Mouse (Mus musculus): Measurements from ENCODE around the gene Hpdl. TPM values are rescaled to one million over a fixed set of nuclear protein-coding genes. Genes with fewer than 3 reads are reported as not detected.

The Hpdl gene
- total RNA-seq (2023): not detected

GRCm38 (mm10) chr4:116821694-116822016 lies at the start of gene Hpdl:
Hpdl (minus strand) TSS chr4:116821707.

GRCm38 (mm10) chr4:116807197-116808129 lies 14.0 kb downstream of the Hpdl start, which contains the start of the genes Toe1 and Mutyh:
Toe1 (minus strand) TSS chr4:116807640.
Mutyh (plus strand) TSS chr4:116807723.

Other genes starting within 250 kb of the Hpdl start
- gene Ccdc17, start 225.1 kb downstream of the Hpdl start, total RNA-seq (2023): 8.8 TPM
- 116 TPM for gene Nasp, start 193.8 kb downstream of the Hpdl start, total RNA-seq (2023)
- gene Akr1a1, start 170.0 kb downstream of the Hpdl start, total RNA-seq (2023): 169 TPM
- gene Prdx1, start 136.2 kb downstream of the Hpdl start, total RNA-seq (2023): 158 TPM
- gene Mmachc, start 113.3 kb downstream of the Hpdl start, total RNA-seq (2023): 3.3 TPM
- 11.5 TPM for gene Ccdc163, start 113.2 kb downstream of the Hpdl start, total RNA-seq (2023)
- gene Tesk2, start 100.8 kb downstream of the Hpdl start, total RNA-seq (2023): 5.7 TPM
- 57.2 TPM for gene Toe1, start 14.1 kb downstream of the Hpdl start, total RNA-seq (2023)
- gene Mutyh, start 14.0 kb downstream of the Hpdl start, total RNA-seq (2023): 10.5 TPM
- not detected for gene Zswim5, start 55.7 kb upstream of the Hpdl start, total RNA-seq (2023)
- gene Urod, start 172.7 kb upstream of the Hpdl start, total RNA-seq (2023): 36.8 TPM
- gene Hectd3, start 173.6 kb upstream of the Hpdl start, total RNA-seq (2023): 35.4 TPM
- 22.1 TPM for gene Eif2b3, start 197.7 kb upstream of the Hpdl start, total RNA-seq (2023)